Mouse (Mus musculus): Measurements from ENCODE around the gene Zfp184. TPM values are rescaled to one million over a fixed set of nuclear protein-coding genes. Genes with fewer than 3 reads are reported as not detected.
"Not testable (repeated sequence)": the region's sequence is repeated elsewhere in the genome, so short reads cannot be mapped to it uniquely, and the experiment has no call there.

The Zfp184 gene
- total RNA-seq (2021): 1 to 10 TPM; 2.6 to 3.3 TPM

- peak; percentile 93 to 96 for DNase-seq (ENCODE audit: low spot score in 2 of 2)
- intact Hi-C loops (cut with DNase I): loop anchor here (2.0 to 10.0 kb wide), 4 partner anchors 30 to 1570 kb away; no protein-coding TSS in a partner anchor
These were observed at the start of gene Zfp184 for GRCm38 (mm10) chr13:21944926-21945740. Gene Zfp184 (plus strand): TSS chr13:21945094.

GRCm38 (mm10) chr13:21896549-21897244 is 48.2 kb upstream of the Zfp184 start:
- DNase-seq (ENCODE audit: low spot score in 2 of 2): peak; percentile 94 to 98
- intact Hi-C loops (cut with DNase I): no loop called here

GRCm38 (mm10) chr13:21897245-21897634 is 47.7 kb upstream of the Zfp184 start:
- intact Hi-C loops (cut with DNase I): no loop called here
- no peak for DNase-seq (ENCODE audit: low spot score in 2 of 2)

DNA sequence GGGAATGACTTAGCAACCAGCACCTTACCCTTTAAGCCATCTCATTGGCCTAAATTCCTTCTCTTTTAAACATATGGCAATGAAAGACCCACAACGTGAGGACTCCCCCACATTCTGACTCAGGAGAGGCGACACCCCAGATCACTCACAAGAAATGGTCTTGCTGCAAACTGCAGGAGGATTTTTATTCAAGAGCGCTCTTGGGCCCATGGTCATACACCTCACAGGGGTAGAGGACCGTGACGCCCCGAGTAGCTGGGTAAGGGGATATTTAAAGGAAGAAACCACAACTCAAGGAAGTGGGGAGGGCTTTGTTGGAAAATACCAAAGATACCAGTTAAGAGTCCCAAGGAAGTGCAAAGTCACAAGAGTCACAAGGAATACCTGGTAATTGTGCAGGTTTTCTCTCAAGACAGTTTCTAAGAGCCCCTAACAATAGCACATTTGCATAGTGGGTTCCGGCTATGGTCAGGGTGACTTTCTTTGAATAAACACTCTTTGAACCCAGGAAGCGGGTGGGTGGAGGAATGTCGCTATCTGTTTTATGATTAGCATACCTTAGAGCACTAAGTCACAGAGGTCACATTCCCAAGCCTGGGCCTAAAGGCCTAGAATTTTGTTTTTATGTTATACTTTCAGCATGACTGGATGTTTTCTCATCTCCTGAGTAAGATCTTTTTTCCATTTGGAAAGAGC is 43.9 kb upstream of the Zfp184 start:
- DNase-seq (ENCODE audit: low spot score in 2 of 2); intact Hi-C loops (cut with DNase I): not testable (repeated sequence)

DNA sequence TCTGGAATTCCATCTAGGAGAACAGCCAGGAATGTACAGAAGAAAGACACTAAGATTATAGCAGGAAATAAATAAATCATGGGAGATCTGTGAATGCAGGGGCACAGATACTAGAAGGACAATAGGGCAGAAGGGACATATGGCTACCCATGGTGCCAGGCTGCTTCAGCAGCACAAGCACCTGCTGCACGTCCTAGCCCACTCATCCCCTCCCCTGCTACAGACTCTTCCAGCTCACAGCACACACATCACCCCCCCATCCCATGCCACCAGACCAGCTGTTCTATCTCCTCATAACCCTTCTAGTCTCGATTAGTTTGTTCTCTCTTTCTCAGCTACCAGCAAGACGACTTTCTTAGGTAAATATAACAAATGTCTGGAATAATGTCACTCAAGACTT is 41.4 kb upstream of the Zfp184 start:
- no peak for DNase-seq (ENCODE audit: low spot score in 2 of 2)
- intact Hi-C loops (cut with DNase I): no loop called here

- DNase-seq (ENCODE audit: low spot score in 2 of 2); intact Hi-C loops (cut with DNase I): not testable (repeated sequence)
These were observed 40.8 kb upstream of the Zfp184 start for GRCm38 (mm10) chr13:21904090-21904489.

GRCm38 (mm10) chr13:21906301-21906700 is 38.6 kb upstream of the Zfp184 start:
- no peak for DNase-seq (ENCODE audit: low spot score in 2 of 2)
- intact Hi-C loops (cut with DNase I): loop anchor here (5.0 kb wide), 1 partner anchor 36 kb away; no protein-coding TSS in a partner anchor

DNA sequence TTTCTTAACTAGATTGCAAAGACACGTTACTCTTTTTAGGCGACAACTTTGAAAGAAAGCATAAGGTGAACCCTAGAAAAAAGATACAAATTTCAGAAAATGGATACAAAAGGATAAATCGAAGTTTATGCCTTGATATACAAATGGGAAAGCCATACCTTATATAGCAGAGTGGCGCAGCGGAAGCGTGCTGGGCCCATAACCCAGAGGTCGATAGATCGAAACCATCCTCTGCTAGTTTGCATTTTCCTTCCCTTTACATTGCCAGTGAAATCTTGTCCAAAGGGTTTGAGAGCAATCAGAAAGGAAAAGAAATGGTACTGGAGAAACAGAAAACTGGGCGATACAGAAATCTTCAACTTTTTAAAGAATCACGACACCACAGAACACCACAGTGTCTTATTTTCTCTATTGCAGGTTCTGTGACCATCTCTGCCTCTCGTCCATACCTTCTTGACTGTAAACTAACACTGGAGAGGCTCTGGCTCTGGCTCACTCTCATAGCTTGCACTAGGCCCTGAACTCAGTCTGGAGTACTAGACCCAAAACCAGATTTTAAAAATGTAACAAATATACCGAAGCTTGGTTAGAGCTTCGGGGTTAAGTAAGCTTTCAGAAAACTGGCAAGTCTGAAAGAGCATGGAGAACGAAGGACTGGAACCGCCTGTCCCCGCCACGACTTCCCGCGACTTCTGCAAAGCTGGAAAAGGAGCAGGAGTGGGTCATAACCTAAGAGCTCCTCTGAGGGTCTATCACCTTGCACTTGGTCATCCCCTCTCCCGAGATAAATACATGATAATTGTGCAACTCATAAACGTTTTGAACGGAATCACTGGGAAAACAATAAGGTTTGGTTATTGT is 37.7 kb upstream of the Zfp184 start:
- intact Hi-C loops (cut with DNase I): loop anchor here (5.0 kb wide), 1 partner anchor 35 kb away; no protein-coding TSS in a partner anchor
- peak in 1 of 2 experiments; percentile 52 for DNase-seq (ENCODE audit: low spot score in 2 of 2)

GRCm38 (mm10) chr13:21907807-21908155 is 37.1 kb upstream of the Zfp184 start:
- DNase-seq (ENCODE audit: low spot score in 2 of 2): peak in 1 of 2 experiments; percentile 37
- intact Hi-C loops (cut with DNase I): loop anchor here (5.0 kb wide), 1 partner anchor 35 kb away; no protein-coding TSS in a partner anchor

DNA sequence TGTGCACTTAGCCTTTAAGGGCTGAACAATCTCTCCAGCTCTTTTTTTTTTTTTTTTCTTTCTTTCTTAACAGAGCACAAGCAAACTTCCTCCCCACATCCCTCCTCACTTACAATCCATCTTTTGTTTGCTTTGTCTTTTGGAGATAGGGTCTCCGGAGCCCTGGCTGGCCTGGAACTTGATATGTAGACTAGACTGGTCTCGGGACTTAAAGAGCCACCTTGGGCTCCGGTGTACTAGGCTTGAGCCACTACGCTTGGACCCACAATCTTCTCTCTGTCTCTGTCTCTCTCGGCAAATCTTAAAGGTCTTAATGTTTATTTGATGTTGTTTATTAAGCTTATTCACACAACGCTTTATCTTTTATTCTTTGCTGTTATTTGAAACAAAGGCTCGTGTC is 34.2 kb upstream of the Zfp184 start:
- no peak for DNase-seq (ENCODE audit: low spot score in 2 of 2)
- intact Hi-C loops (cut with DNase I): no loop called here

- DNase-seq (ENCODE audit: low spot score in 2 of 2): peak in 1 of 2 experiments; percentile 57
- intact Hi-C loops (cut with DNase I): no loop called here
These were observed 33.7 kb upstream of the Zfp184 start for GRCm38 (mm10) chr13:21911147-21911546.

GRCm38 (mm10) chr13:21913854-21914253 is 31.0 kb upstream of the Zfp184 start:
- intact Hi-C loops (cut with DNase I): no loop called here
- DNase-seq (ENCODE audit: low spot score in 2 of 2): no peak

- peak; percentile 58 to 60 for DNase-seq (ENCODE audit: low spot score in 2 of 2)
- intact Hi-C loops (cut with DNase I): no loop called here
These were observed 30.3 kb upstream of the Zfp184 start for GRCm38 (mm10) chr13:21914599-21914998.

DNA sequence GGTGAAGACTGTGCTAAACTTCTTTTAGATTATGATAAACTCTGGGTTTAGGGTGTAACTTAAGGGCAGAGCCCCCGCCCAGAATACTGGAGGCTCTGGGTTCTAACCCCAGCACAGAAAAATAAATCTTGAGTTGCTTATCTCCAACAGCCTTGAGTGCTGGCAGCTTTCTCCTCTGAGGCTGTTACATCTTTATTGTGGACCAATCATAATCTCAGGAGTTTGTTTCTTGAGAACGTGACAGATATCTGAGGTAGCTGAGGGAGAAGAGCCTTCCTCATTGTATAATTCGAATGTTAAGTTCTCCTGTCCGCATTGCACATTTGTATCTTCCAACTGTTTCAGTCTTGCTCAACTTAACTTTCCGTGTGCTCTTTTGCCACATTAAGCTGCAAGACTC is 29.4 kb upstream of the Zfp184 start:
- intact Hi-C loops (cut with DNase I): loop anchor here (5.0 kb wide), 1 partner anchor 92 kb away; the partner anchor contains the start of gene Prss16
- no peak for DNase-seq (ENCODE audit: low spot score in 2 of 2)

- intact Hi-C loops (cut with DNase I): loop anchor here (5.0 kb wide), 1 partner anchor 91 kb away; the partner anchor contains the start of gene Prss16
- DNase-seq (ENCODE audit: low spot score in 2 of 2): no peak
These were observed 28.8 kb upstream of the Zfp184 start for GRCm38 (mm10) chr13:21916056-21916455.

GRCm38 (mm10) chr13:21917040-21917439 is 27.9 kb upstream of the Zfp184 start:
- intact Hi-C loops (cut with DNase I): loop anchor here (5.0 kb wide), 1 partner anchor 90 kb away; the partner anchor contains the start of gene Prss16
- DNase-seq (ENCODE audit: low spot score in 2 of 2): no peak

DNA sequence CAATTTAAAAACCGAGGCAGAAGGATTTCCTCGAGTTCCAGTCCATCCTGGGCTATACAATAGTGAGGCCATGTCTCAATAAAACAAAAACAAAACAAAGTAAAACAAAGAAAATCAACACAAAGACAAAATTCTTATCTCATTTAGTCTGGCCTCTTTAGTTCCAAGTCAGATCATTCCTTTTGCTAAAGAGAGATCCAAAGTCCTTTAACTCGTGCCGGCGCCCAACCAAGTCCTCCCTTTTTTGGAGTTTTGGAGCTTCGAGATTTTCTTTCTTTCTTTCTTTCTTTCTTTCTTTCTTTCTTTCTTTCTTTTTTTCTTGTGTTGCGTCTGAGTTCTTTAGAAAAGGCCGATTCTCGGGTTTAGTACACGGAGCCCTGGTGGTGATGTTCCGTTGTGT is 27.4 kb upstream of the Zfp184 start:
- no peak for DNase-seq (ENCODE audit: low spot score in 2 of 2)
- intact Hi-C loops (cut with DNase I): loop anchor here (5.0 kb wide), 1 partner anchor 90 kb away; the partner anchor contains the start of gene Prss16

GRCm38 (mm10) chr13:21917992-21918391 is 26.9 kb upstream of the Zfp184 start:
- intact Hi-C loops (cut with DNase I): loop anchor here (5.0 kb wide), 1 partner anchor 89 kb away; the partner anchor contains the start of gene Prss16
- no peak for DNase-seq (ENCODE audit: low spot score in 2 of 2)

Data from left cerebral cortex, postnatal 25 days (tissue).